Mouse (Mus musculus) ES-Bruce4 (cell line): ENCODE data around the gene Tmem189.

Experiments used
- CTCF ChIP-seq: IDR thresholded peaks from one replicate; pipeline ENCODE4 v1.8.1; 2011; ENCODE audit warnings: low read depth, low read length
- POLR2A ChIP-seq: IDR thresholded peaks from one replicate; pipeline ENCODE4 v1.8.1; 2011; ENCODE audit warnings: low read length; ENCODE audit not compliant: insufficient read depth

DNA sequence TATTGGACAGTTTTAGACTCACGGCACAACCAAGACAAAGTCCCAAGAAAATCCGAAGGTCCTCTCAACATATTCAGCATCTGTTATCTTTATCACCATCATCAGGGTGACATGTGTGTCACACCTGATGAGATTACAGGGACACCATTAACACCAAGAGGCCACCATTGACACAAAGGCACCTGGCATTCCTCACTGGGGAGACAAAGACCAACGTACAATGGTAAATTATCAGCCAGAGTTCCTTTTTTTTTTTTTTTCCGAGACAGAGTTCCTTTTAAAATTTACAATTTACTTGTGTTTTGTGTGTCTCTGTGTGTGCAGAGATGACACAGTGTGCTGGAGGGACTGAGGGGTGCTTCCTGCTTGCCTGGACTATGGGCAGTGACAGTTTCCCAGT is 20.2 kb downstream of the Tmem189 start:
- TF ChIP-seq CTCF, result no peak
- TF ChIP-seq POLR2A, result no peak
